Mouse (Mus musculus) cerebellum, postnatal 10 days (tissue): Measurements from ENCODE around the gene Adamts16.
"Not testable (repeated sequence)": the region's sequence is repeated elsewhere in the genome, so short reads cannot be mapped to it uniquely, and the experiment has no call there.

Experiments used
- DNase-seq, 2 experiments: peaks; one replicate each; pipeline ENCODE4 v3.0.0; 2021; ENCODE audit warnings: mixed read lengths in 2 of 2

The Adamts16 gene

DNA sequence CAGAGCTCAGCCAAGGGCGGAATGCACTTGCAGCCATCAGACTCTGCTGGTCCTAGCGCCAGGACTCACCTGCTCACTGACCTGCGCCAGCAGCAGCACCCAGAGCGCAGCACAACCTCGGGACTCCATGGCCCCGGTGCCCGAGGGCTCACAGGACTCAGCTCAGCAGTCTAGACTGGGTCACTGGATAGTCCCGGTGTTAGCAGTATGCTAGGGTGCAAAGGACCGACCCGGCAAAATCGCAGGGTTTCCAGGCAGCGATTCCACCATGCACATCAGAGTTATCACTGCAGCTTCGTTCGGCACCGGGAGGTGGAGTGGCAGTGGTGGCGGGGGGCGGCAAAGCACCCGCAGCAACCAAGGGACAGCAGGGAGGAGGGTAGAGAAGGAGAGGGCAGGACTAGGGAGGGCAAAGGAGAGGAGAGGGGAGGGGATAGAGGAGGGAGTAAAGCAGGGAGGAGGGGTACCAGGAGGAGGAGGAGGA, at the start of gene Adamts16:
Gene Adamts16 (minus strand): TSS at position 391 of the 484 bp plus-strand sequence.
- DNase-seq: peak in 1 of 2 experiments; percentile 41

DNA sequence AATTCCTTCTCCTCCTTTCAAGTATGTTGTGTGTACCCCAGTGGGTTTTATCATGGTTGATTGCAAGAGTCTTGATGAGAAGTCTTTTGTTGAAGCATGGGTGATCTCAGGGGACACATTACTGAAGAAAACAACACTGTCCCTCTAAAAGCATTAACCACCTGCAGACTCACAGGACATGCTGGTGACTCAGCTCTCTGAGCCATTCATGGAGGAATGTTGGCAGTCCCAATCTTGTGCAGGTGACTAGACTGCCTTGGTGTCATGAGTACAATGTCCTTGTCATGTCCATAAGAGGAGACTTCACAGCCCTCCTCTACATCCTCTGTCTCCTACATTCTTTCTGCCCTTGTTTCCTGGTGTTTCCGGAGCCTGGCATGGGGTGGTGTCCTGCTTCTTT, 45.5 kb upstream of the Adamts16 start:
- DNase-seq: no peak

DNA sequence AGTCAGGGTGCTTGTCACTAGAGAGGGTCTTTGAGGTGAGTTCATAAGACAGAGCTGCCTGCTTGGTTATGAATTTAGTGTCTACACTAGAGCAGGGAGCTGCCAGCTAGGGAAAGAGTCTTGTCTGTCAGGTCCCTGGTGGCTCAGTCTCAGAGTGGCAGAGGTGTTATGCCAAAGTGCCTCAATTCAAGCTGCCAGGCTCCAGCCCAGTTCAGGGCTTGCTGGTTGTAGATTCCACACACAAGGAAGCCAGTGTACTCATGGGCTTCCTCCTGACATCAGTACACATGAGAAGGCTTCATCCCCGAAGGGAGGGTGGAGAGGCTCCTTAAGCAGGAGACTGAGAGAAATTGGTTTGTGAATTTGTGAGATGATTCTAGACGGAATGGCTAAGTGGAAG, 43.4 kb upstream of the Adamts16 start:
- peak; percentile 51 to 64 for DNase-seq

DNA sequence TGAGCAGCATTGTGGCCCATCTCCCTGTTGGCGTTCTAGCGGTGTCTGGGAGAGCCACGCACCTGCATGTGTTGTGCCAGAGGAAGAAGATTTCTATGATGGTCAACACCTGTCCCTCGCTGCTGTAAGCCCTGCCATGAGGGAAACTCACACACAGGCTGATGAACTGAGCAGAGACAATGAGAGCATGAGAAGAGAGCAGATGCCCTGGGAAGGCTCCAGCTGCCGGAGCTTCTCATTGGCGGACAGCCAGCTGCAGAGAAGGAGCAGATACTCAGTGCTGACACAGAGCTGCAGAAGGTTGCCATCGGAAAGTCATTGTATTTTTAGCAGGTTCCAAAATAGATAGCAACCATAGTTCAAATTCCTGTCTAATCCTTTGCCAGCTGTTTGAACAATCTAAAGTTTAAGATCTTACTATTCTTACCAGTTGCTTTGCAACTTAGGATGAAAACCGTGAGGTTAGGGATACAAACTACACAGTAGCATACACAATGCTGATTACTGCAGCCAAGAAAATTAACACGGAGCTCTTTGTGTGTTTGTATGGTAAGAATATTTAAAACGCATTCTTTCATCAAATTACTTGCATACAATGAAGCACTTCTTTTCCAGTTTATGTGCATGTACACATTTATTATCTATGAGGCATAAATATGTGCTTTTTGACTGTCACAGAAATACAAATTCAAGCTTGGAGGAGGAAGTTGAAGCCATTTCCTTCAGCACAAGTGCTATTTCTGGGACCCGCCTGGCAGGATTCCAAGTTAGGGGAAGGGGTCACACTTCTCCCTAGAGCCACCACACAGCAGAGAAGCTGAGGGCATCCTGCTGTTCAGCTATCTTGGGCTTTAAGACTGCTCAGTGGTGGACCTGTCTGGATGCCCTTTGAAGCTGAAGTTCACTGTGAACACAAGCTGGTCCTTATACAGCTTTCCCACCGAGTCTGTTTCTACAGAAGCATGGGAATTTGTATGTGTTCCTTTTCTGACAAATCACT, 42.6 kb upstream of the Adamts16 start:
- DNase-seq: peak; percentile 93 to 95

DNA sequence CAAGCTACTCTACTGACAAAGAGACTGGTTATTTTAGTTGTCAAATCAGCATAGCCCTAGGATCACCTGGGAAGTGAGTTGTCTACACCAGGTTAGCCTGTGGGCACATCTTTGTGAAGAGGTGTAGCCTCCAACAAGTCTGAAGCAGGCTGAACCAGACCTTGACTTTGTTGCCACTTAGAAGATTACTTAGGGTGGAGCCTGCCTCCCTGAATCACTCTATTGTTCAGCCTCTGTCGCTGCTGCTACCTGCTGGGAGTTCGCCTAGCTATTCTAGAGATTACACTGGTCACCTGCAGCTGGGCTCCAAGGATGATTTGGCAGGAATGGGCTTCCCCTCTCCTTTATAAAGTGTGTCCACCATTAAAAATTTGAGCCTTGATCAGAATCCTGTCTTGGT, 38.4 kb upstream of the Adamts16 start:
- DNase-seq: not testable (repeated sequence)

DNA sequence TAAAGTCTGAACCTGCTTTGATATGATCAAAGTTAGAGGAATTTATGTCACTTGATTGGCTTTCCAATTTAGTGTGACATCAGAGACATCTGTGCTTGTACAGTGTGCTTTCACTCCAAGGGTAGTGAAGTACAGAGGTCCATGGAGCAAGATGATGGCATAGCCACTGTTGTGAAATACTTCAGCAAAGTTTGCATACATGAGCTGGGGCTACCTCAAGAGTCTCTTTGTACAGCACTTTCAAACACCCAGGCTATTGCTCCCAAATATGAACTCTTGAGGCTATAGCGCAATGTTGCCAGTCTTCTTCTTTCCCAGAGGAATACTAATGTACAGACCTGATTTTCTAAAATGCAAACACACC, 35.9 kb upstream of the Adamts16 start:
- DNase-seq: no peak

DNA sequence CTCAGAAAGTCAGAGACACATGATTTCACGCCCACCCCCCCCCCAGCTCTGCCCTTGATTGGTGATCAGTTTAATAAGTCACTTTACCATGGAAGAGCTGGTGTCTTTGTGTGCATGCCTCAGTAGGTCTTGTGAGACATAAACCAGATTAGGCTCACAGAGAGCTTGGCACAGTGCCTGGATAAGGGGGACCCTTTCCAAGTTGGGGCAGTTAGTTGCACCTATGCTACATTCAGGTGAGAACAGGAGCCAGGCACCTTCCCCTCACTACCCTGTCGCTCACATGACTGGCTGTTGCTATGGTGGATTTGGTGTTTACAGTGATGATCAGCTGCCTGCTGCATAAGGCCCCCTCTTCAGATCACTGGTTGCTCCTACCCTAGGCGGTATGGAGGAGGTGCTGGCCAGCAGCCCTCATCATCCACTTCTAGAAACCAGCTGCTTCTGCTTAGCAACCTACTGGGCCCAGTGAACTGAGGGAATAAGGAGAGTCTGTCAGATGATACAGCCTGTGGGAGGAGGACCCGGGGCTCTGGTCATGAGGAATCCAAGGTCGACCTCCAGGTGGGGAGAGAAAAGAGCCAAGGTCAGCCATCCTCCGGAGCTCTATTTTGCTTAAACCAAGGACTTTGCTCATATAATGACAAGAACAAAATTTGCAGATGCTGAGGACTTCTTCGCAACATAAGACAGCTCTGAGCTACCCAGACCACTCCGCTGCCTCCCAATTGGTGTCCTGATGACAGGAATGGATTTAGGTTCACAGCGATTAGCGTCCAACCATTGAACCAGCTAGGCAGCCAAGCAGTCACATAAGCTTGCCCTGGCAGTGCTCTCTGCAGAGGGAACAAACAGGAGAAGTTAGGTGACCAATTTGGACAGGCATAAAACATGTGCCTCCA, 35.3 kb upstream of the Adamts16 start:
- DNase-seq: peak; percentile 71 to 78

DNA sequence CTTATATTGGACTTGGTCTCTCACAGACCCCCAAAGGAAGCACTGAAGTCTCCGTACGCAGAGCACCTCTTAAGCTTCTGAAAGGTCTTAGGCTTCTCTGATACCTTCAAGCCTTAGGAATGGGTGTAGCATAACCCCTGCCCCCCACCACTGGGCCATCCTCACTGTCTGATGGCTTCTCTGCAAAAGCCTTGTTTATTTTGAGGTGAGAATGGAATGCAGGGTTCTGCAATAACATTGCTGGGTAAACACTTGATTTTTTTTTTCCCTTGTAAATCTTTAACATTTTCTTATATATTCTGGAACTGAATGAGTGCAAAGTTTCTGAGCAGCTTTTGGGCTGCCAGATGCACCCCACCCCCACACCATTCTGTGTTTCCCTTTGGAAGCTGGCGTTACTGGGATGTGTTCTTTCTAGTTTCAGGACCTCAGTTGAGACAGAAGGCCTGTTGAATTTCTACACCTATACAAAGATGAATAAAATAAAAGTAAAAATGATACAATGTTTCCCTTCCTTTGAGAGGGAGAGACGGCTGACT, 33.9 kb upstream of the Adamts16 start:
- DNase-seq: no peak

DNA sequence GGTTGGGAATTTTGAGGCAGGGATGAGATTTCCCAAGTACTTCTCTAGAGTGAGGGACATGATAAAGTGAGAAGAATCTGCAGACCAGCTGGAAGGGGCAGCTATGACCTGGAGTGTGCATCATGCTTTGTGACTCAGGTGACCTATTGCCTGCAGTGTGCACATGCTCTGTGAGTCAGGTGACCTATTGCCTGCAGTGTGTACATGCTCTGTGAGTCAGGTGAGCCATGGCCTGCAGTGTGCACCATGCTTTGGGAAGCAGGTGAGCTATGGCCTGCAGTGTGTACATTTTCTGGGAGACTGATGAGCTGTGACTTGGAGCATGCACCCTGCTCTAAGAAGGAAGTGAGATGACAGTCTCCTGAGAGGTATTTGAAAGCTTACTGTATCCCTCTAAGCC, 33.1 kb upstream of the Adamts16 start:
- DNase-seq: no peak

DNA sequence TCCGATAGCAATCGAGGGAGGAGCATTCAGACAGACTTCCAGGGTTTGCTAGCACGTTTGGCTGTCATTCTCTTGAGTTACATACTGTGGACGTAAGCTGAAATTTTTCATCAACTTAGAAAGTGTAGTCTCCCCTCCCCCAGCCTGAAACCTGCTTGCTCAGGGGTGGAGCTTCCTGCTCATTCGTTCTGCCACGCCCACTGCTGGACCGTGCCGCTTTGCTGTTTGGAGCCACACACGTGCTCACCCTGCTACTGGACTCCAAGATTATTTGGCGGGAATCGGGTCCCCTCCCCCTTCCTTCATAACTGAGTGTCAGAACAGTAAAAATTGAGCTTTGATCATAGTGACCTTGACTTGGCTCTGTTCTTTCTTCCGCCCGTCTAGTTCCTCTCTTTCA, 32.2 kb upstream of the Adamts16 start:
- peak in 1 of 2 experiments; percentile 13 for DNase-seq

DNA sequence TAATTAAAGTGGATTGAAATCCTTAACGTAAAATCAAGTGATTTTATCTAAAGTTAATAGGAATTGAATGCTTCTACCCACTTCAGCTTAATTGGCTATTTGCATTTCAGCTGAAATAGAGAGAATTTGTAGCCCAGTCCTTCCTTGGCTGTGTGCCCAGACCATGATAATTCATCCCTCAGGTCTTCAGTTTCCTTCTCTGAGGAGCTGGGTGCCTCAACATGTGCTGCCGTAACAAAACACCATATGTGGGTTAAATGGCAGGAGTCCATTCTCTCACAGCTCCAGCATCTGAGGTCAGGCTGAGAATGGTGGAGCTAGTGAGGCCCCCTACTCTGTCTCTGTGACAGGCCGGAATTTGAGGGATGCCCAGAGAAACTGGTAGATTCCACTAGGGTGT, 29.4 kb upstream of the Adamts16 start:
- peak in 1 of 2 experiments; percentile 49 for DNase-seq

DNA sequence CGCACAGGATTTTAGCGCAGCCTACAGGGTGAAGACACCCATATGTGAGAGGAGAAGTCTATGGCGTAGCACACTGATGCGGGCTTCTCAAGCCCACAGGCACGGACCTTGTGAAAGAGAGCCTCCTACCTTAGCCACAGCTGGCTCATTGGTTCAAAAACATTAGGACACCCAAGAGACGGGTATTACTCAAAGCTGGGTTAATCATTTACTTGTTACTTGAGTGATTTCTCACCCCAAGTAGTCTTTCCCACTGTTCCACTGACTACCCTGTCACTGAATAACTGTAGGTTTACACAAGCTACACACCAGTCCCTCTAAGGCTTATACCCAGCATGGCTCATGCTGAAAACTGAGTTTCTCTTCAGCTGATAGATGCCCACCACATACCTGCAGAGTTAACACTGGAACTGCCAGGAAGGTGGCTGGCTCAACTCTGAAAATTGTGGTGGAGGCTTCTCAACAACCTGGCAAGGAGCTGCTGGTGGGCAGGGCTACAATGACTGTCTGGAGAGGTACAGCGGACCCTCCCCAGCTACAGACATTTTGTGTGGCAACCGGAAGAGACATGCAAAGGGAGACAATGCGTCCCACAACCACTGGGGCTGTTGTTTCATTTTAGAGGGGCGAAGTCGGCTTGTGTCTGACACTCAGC, 25.5 kb upstream of the Adamts16 start:
- DNase-seq: no peak

DNA sequence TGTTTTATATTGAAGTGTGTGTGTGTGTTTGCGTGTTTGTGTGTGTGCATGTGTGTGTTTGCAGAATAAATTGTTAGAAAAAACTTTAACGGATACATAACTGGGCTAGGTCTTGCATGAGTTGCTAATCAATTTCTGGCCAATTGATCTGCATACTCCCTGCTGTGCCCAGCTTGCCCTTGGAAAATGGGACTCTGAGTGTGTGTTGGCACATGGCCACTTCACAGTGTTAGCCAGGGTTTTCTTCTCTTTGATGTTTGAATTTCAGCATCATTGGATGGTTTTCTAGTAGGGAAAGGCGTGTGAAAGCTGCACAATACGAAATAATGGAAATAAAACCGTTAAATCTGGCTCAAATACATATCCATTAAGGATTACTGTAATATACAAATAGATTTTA, 24.3 kb upstream of the Adamts16 start:
- DNase-seq: peak; percentile 32 to 57

DNA sequence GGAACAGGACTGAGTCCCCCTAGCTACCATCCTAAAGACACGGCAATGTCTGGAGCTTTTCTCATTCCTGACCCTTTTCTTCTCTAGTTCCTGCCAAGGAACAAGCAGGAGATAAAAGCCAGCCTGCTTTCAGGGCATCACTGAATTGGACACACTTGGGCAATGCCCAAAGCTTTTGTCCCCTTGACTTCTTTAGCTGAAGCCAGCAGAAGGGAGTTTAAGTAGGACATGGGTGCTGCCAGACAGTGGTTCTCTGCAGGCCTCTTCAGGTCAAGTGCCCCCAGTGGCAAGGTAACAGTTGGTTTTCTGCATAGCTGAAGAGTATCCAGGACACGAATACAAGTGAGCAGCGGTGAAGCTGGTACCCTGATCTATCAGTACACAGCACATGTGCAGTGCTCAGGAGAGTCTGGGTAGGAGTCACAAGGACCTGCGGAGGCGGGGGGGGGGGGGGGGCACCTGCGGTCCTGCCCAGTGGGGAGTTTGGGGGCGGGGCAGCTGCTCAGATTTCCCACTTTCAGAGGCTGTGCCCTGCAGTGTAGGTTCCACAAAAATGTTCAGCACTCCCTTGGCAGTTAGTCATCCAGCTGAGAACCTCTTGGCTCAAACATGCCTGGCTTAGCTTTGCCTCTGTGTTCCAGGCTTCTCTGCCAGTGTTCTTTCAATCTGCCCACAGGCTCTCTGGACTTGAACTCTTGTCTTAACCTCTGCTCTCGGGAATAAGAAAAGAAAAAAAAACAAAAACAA, 20.7 kb upstream of the Adamts16 start:
- no peak for DNase-seq

DNA sequence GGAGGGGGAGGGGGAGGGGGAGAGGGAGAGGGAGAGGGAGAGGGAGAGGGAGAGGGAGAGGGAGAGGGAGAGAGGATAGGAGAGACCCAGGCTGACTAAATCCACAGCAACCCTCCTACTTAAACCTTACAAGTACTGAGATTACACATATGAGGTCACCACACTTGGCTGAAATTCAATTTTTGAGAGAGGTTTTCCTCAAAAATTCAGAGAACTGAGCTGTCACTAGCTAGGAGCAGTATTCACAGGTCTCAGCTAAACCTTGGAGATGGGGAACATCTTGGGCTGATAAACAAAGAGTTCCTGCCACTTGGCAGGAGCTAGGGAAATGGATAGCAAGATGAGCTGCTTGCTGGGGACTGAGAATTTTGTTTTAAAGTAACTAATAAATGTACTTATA, 12.0 kb upstream of the Adamts16 start:
- no peak for DNase-seq

DNA sequence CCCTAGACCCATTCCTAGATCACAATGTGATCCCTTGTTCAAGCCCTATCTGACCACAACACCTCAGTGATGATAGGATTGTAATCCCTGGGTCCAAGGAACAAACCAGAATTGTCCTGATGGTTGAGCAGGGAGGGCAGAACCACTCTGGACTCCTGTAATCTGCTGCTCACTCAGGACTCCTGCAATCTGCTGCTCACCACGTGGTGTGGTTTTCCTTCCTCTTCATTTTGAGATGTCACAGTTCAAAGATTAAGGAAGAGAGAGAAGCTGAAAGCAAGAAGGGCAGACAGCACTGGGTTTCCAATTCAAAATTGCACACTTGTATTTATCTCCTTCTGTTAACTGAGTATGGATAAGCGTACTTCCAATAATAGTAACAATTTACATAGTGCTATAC, 5.3 kb upstream of the Adamts16 start:
- no peak for DNase-seq

DNA sequence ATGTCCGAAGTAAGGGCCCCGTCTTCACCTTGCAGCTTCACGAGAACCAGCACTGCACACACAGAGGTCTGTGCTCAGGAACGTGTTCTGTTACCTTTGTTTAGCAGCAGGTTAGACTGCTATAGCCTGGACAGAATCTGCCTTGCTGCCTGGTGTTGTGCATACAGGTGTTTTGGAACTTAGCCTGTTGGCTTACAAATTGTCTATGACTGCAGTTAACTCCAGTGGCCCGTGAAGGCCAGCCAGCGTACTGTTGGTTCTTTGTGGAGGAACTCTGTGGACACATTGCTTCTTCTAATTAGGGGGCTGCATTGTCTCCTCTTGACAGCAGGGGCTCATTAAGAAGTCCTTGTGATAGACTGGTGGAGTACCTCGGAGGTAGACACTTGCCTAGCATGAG, 3.9 kb upstream of the Adamts16 start:
- no peak for DNase-seq

DNA sequence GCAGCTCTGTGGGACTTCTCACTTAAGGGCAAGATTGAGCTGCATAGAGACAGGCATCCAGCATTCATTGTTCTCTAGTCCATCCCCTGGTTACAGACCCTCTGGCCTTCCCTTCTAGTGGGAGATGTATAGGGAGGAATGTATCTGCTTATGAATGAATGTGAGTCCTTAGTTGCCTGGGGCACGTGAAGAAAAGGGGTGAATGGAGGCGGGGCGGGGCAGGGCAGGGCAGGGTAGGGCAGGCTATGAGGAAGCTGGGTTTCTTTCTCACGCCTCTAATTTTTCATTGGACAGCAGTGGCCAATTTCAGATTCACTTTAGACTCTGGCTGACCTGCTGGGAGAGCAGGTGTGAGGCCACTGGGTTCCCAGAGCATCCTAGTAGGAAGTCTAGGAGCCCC, 515 bp upstream of the Adamts16 start:
- no peak for DNase-seq

DNA sequence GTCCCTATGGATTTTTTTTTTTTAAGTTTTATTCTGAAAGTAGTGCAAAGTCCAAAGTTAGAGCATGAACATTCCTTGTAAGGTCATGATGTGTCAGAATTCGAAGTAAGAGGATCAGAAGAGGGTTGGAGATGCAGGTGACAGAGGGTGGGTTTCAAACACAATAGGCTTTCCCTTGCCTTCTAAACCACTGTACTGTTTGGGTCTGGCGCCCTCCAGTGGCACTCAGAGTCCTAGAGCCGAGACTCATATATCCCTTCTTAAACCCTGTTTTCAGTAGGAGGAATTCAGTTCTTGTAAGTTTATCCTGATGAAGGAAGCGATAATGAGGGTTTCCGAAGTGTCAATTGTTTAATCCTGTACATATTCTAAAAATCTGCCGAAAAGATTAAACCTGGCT, 1.4 kb downstream of the Adamts16 start:
- DNase-seq: peak; percentile 91 to 92

DNA sequence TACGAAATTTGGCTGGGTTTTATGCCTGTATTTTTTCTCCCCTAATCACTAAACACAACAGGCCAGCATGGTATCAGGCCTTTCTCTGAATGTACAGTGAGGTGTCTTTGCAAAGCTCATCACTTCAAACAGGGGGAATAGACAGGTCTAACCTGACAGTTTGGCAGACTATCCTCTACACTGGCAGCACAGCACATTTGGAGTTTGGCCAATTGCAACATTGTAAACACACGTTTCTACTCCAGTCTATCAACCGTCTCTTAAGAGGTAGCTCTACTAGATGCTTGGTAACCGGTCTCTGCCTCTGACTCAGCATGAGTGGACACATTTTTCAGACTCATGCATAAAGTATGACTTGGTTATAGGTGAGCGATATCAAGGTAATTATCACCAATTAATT, 4.0 kb downstream of the Adamts16 start:
- DNase-seq: peak; percentile 46 to 66

DNA sequence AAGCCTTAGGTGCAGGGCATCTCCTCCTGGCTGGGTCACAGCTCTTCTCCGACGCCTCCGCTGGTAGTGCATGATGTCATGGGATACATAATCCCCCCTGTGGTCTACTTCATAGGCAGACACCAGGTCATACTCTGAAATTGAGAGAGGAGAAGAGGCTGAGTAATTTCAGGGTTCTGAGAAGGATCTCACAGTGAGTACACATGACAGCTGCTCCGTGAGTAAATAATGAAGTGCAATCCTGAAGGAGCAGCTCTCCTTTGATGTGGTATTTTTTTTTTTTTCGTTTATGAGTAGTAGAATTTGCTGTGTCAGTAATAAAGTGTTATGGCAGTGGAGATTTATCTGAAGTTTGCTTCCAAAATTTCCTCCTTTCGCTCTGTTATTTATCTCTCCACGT, 5.4 kb downstream of the Adamts16 start:
- no peak for DNase-seq
